11 mouse cellular contexts compared by ENCODE assay signal in genomic region chr8:66441123-66441522, GRCm38 (mm10). TPM values are rescaled to one million over a fixed set of nuclear protein-coding genes. Genes with fewer than 3 reads are reported as not detected.
DNase-seq lines count a peak whose midpoint lies in the region; ATAC-seq and TF ChIP-seq lines count a peak whose summit lies in the region.
"Had no signal": no experiment of that assay in that cellular context is flagged by ENCODE, and none has a peak within 500 bp of the region (broad histone marks: within the 10 kb centered on the region; RNA-seq: fewer than 3 reads in every experiment).

No protein-coding gene starts in this region.

- 2% methylated on average over 1 of the region's 1 CpGs for WGBS in forebrain, postnatal 0 days
- WGBS in neural tube, embryonic 13.5 days = 11% methylated on average over 1 of the region's 1 CpGs

- no peaks in the 10 kb centered on the region for H3K4me1 ChIP-seq in forebrain, postnatal 0 days (ENCODE audit: insufficient read depth)
- no peaks in the 10 kb centered on the region for H3K4me1 ChIP-seq in neural tube, embryonic 13.5 days (replicated peaks)

- H3K4me2 ChIP-seq in forebrain, postnatal 0 days (ENCODE audit: low read depth) = no peak overlapping the region
- no peak overlapping the region for H3K4me2 ChIP-seq in neural tube, embryonic 13.5 days

- peak; percentile 51 for ATAC-seq in Patski
- ATAC-seq in forebrain, postnatal 0 days = peak; percentile 87
- ATAC-seq in neural tube, embryonic 13.5 days (ENCODE audit: low read depth) = peak; percentile 77

- in situ Hi-C loops in Patski (cut with MboI; ENCODE audit: low pct_unique_long_range_greater_than_20kb) = loop anchor here (5.0 to 25.0 kb wide), 4 partner anchors 116 to 1479 kb away; no protein-coding TSS in a partner anchor

- no peak overlapping the region for H3K27ac ChIP-seq in forebrain, postnatal 0 days (ENCODE audit: low read depth, low read length)
- H3K27ac ChIP-seq in neural tube, embryonic 13.5 days (replicated peaks) = no peak overlapping the region

- CTCF ChIA-PET in Patski (lab: Charles Lee) = interaction anchor here (1.0 to 1.3 kb wide), 3 partner anchors 9 to 964 kb away, joined by 3 to 4 read pairs (median 3); no protein-coding TSS in a partner anchor

- H3K27me3 ChIP-seq in Patski = peaks cover 29% of the 10 kb centered on the region
- 0 out of 2 replicates have a peak, but pooled peaks cover 3% of the 10 kb centered on the region for H3K27me3 ChIP-seq in forebrain, postnatal 0 days (ENCODE audit: insufficient read depth, low read length)
- no peaks in the 10 kb centered on the region for H3K27me3 ChIP-seq in neural tube, embryonic 13.5 days

- no peaks in the 10 kb centered on the region for H3K9me3 ChIP-seq in forebrain, postnatal 0 days (ENCODE audit: low read length)
- no peaks in the 10 kb centered on the region for H3K9me3 ChIP-seq in neural tube, embryonic 13.5 days

- H3K36me3 ChIP-seq in forebrain, postnatal 0 days (ENCODE audit: insufficient read depth) = no peaks in the 10 kb centered on the region
- H3K36me3 ChIP-seq in neural tube, embryonic 13.5 days = no peaks in the 10 kb centered on the region

- H3K4me3 ChIP-seq in forebrain, postnatal 0 days (ENCODE audit: low read depth, low read length) = no peak overlapping the region
- H3K4me3 ChIP-seq in neural tube, embryonic 13.5 days = no peak overlapping the region

- peak; percentile 22 for TF ChIP-seq CTCF in Patski (IDR thresholded peaks at IDR 0.05)
- peak; percentile 70 for TF ChIP-seq CTCF in forebrain, postnatal 0 days (IDR thresholded peaks at IDR 0.05; ENCODE audit: low read depth)

- DNase-seq in layer of hippocampus, adult 9-10 months (ENCODE audit: low spot score) = peak; percentile 38
- DNase-seq in layer of hippocampus, postnatal 36 days = no peak
- DNase-seq in Patski (ENCODE audit: low read depth, low spot score) = no peak
- DNase-seq in forebrain, postnatal 0 days = peak; percentile 56
- DNase-seq in adrenal gland, postnatal 14 days = no peak
- DNase-seq in cerebellum, adult 8-10 months = no peak
- no peak for DNase-seq in B cell, adult 2 months
- DNase-seq: cerebellum, adult 11 months; kidney, adult 18-20 months; spleen, adult 18-20 months had no signal

- POLR2A ChIA-PET in Patski (lab: Charles Lee) = no interaction called here

- H3K9ac ChIP-seq in forebrain, postnatal 0 days = no peak overlapping the region
- H3K9ac ChIP-seq in neural tube, embryonic 13.5 days = no peak overlapping the region

RNA-seq across cellular contexts. Expression of gene Tma16, which starts 45.2 kb away (rescaled TPM):
- 10 to 100 TPM; 10.2 to 10.8 TPM for total RNA-seq in layer of hippocampus, postnatal 36 days (2021)
- polyA plus RNA-seq in Patski (2021) = 10.9 TPM
- total RNA-seq in forebrain, postnatal 0 days (2014; rRNA removed) = 19.1 and 22.1 TPM in 2 replicates
- polyA plus RNA-seq in forebrain, postnatal 0 days (2015; fragmentation: Nextera tagmentation; extraction: Ambion mirVana) = 11.2 and 12.7 TPM in 2 replicates
- polyA plus RNA-seq in neural tube, embryonic 13.5 days (2015; fragmentation: Nextera tagmentation; extraction: Ambion mirVana) = 11.2 and 13.4 TPM in 2 replicates
- 8.2 and 9.3 TPM in 2 replicates for total RNA-seq in adrenal gland, postnatal 14 days (2021)

Comparison
In these comparisons a context has a peak if more than half of its experiments do, and no peak if none do; other contexts are left out.
1. DNase-seq: peak in layer of hippocampus, adult 9-10 months (single experiment) and forebrain, postnatal 0 days (single experiment); none in layer of hippocampus, postnatal 36 days (0 of 2), Patski (single experiment), adrenal gland, postnatal 14 days (single experiment), cerebellum, adult 8-10 months (single experiment) and B cell, adult 2 months (0 of 2).
2. Peak in every context shown above with its lines, with median percentiles within 50 percentile points of each other: ATAC-seq.